Mouse (Mus musculus): ENCODE results near the gene Fbxo39. TPM values are rescaled to one million over a fixed set of nuclear protein-coding genes. Genes with fewer than 3 reads are reported as not detected.

Fbxo39 gene
- polyA plus RNA-seq, 2 experiments from 2014 or later = 0.96 TPM; not detected in 1

GRCm38 (mm10) chr11:72363523-72364240 lies 49.4 kb downstream of the Fbxo39 start:
- ATAC-seq = no peak

- no peak for ATAC-seq
Measured at GRCm38 (mm10) chr11:72364526-72364925, 50.3 kb downstream of the Fbxo39 start.

GRCm38 (mm10) chr11:72366126-72366525 lies 51.9 kb downstream of the Fbxo39 start:
- no peak for ATAC-seq

- no peak for ATAC-seq
Measured at GRCm38 (mm10) chr11:72367934-72368674, 53.9 kb downstream of the Fbxo39 start.

Other genes with a start within 250 kb of the Fbxo39 start
- gene Pitpnm3, start 178.7 kb upstream of the Fbxo39 start, polyA plus RNA-seq (2017; shearing (Covaris generic)) = under 1 TPM in 1 of 2 experiments, not detected in 1; 0.11 TPM
- not detected for gene Gm43951, start 107.6 kb upstream of the Fbxo39 start, polyA plus RNA-seq (2017; shearing (Covaris generic))
- gene 4933427D14Rik, start 107.0 kb upstream of the Fbxo39 start, polyA plus RNA-seq (2017; shearing (Covaris generic)) = 10 to 100 TPM; 19.2 to 24.4 TPM
- gene Txndc17, start 106.9 kb upstream of the Fbxo39 start, polyA plus RNA-seq (2017; shearing (Covaris generic)) = 10 to 100 TPM; 86.0 to 99.9 TPM
- 10 to 100 TPM; 17.9 to 19.9 TPM for gene Med31, start 98.9 kb upstream of the Fbxo39 start, polyA plus RNA-seq (2017; shearing (Covaris generic))
- not detected for gene Slc13a5, start 47.2 kb upstream of the Fbxo39 start, polyA plus RNA-seq (2017; shearing (Covaris generic))
- 100 to 1,000 TPM in 1 of 2 experiments, 10 to 100 TPM in 1; 97.3 to 116 TPM for gene Xaf1, start 12.8 kb upstream of the Fbxo39 start, polyA plus RNA-seq (2017; shearing (Covaris generic))
- not detected for gene Tekt1, start 48.0 kb downstream of the Fbxo39 start, polyA plus RNA-seq (2017; shearing (Covaris generic))
- under 1 TPM in 1 of 2 experiments, not detected in 1; 0.23 TPM for gene Smtnl2, start 97.3 kb downstream of the Fbxo39 start, polyA plus RNA-seq (2017; shearing (Covaris generic))
- gene Ggt6, start 121.1 kb downstream of the Fbxo39 start, polyA plus RNA-seq (2017; shearing (Covaris generic)) = not detected
- 100 to 1,000 TPM in 1 of 2 experiments, 10 to 100 TPM in 1; 73.7 to 102 TPM for gene Mybbp1a, start 126.9 kb downstream of the Fbxo39 start, polyA plus RNA-seq (2017; shearing (Covaris generic))
- gene Spns2, start 175.5 kb downstream of the Fbxo39 start, polyA plus RNA-seq (2017; shearing (Covaris generic)) = not detected
- 1 to 10 TPM in 1 of 2 experiments, under 1 TPM in 1; 0.86 to 1.6 TPM for gene Spns3, start 236.1 kb downstream of the Fbxo39 start, polyA plus RNA-seq (2017; shearing (Covaris generic))